Mouse (Mus musculus): ENCODE results near the gene Tmem184a. TPM values are rescaled to one million over a fixed set of nuclear protein-coding genes. Genes with fewer than 3 reads are reported as not detected.

Gene Tmem184a
- total RNA-seq, 1 experiment from 2014 or later, result 0.14 TPM

Other genes starting within 250 kb of the Tmem184a start
- 6.4 TPM in 2 replicates for gene Micall2, start 83.6 kb downstream of the Tmem184a start, total RNA-seq (2017)
- gene Ints1, start 44.2 kb downstream of the Tmem184a start, total RNA-seq (2017), result 20.4 and 32.7 TPM in 2 replicates
- gene Mafk, start 28.4 kb downstream of the Tmem184a start, total RNA-seq (2017), result 36.0 and 38.4 TPM in 2 replicates
- not detected in 2 replicates for gene Gm26938, start 6.5 kb upstream of the Tmem184a start, total RNA-seq (2017)
- gene Psmg3, start 7.0 kb upstream of the Tmem184a start, total RNA-seq (2017), result 24.5 and 24.8 TPM in 2 replicates
- not detected in 2 replicates for gene Elfn1, start 88.0 kb upstream of the Tmem184a start, total RNA-seq (2017)

Data from common myeloid progenitor, adult 5-6 weeks (primary cell).